Mouse (Mus musculus) embryonic fibroblast, embryonic 13.5 days (primary cell): Measurements from ENCODE around the gene Tpm4. TPM values are rescaled to one million over a fixed set of nuclear protein-coding genes. Genes with fewer than 3 reads are reported as not detected.

Source experiments
- H3K27ac ChIP-seq: 2 replicates; pipeline ENCODE4 v1.5.1; 2012; ENCODE audit warnings: low read length, control low read depth, inconsistent platforms; ENCODE audit not compliant: insufficient read depth
- H3K4me1 ChIP-seq: 2 replicates; pipeline ENCODE4 v1.6.1; 2011; ENCODE audit warnings: low read length; ENCODE audit not compliant: control insufficient read depth, insufficient read depth
- H3K4me3 ChIP-seq: 2 replicates; pipeline ENCODE4 v1.5.1; 2011; ENCODE audit warnings: mild to moderate bottlenecking, control low read depth, low read length; ENCODE audit not compliant: insufficient read depth
- CTCF ChIP-seq: IDR thresholded peaks from 2 replicates; pipeline ENCODE4 v1.5.1; 2011; ENCODE audit warnings: mild to moderate bottlenecking, control low read depth, low read length, moderate library complexity, borderline replicate concordance; ENCODE audit not compliant: insufficient read depth
- POLR2A ChIP-seq: IDR thresholded peaks from 2 replicates; pipeline ENCODE4 v1.6.1; 2011; ENCODE audit warnings: low read depth, mild to moderate bottlenecking, control low read depth, low read length, moderate library complexity
- polyA plus RNA-seq: library from polyadenylated mRNA; stranded (reverse); fragments of >200 nt; gene quantifications from 2 replicates; pipeline ENCODE4 v1.2.4, GENCODE M21; 2011; ENCODE audit warnings: low read depth; ENCODE audit not compliant: missing spikeins, insufficient read length

Gene Tpm4
- polyA plus RNA-seq, 1 experiment = 1,203 TPM

GRCm38 (mm10) chr8:72138456-72138855, 3.7 kb downstream of the Tpm4 start:
- Histone ChIP-seq H3K4me3 (no peak overlapping the region), H3K4me1 (peaks cover 21% of the 10 kb centered on the region), H3K27ac (peak overlapping the region; percentile 98; the same call in 1 of the 2 replicates)
- TF ChIP-seq POLR2A (0 out of 2 replicates have a peak, but pooled peaks have one; percentile 5), CTCF (no peak)

DNA sequence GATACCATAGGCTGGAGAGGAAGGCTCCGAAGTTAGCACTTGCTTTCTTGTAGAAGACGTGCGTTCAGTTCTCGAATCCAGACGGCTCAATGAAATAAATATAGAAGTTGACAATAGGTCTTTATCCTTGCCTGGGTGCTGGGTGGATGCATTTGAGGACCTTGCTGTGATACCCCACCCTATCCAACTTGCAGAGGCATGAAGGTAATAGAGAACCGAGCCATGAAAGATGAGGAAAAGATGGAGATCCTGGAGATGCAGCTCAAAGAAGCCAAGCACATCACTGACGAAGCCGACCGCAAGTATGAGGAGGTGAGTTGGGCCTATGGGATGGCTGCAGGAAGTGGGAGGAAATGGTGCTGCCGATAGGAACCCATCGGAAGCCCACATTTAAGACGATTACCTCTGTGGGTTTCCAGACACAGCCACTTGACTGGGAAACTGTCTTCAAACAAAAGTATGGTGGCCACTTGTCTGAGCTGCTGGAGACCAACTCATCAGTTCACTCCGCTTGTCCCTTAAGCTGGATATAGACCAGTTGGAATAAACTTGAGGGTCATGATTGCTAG, 8.6 kb downstream of the Tpm4 start:
- Histone ChIP-seq H3K27ac (peak overlapping the region; percentile 99), H3K4me3 (no peak overlapping the region), H3K4me1 (peaks cover 45% of the 10 kb centered on the region)
- TF ChIP-seq CTCF (no peak), POLR2A (no peak)

DNA sequence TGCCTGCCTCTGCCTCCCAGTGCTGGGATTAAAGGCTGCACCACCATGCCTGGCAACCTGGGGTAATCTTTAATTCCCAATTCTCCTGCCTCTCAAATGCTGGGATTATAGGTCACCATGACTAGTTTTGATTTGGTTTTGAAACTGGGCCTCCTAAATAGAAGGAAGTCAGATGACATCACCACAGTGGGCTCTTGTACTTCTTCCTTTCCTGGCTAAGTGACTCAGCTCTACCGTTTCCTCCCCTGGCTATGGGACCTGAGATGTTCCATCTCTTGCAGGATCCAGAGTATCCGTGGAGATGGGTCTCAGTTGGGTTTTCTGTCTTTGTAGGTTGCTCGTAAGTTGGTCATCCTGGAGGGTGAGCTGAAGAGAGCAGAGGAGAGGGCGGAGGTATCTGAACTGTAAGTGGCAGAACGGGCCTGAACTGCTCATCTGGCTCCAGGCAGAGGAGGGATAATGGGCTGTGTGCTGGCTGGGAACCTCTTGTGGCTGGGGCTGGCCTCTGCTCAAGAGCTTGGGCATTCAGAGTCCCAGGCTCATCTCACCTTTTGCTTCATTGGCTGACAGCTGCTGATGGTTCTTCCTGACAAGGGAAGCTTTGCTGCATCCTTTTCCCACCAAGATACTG, 9.7 kb downstream of the Tpm4 start:
- no peak for TF ChIP-seq POLR2A
- TF ChIP-seq CTCF = no peak
- Histone ChIP-seq H3K4me3 (no peak overlapping the region), H3K4me1 (peaks cover 46% of the 10 kb centered on the region), H3K27ac (peak overlapping the region; percentile 99)

- TF ChIP-seq POLR2A (no peak), CTCF (no peak)
- Histone ChIP-seq H3K4me1 (peaks cover 47% of the 10 kb centered on the region), H3K27ac (peak overlapping the region; percentile 99), H3K4me3 (no peak overlapping the region)
Observed at GRCm38 (mm10) chr8:72145511-72145910, 10.7 kb downstream of the Tpm4 start.

- Histone ChIP-seq H3K4me3 (no peak overlapping the region), H3K27ac (peak overlapping the region; percentile 99), H3K4me1 (peaks cover 45% of the 10 kb centered on the region)
- no peak; the same call in 1 of the 2 replicates for TF ChIP-seq POLR2A
- no peak for TF ChIP-seq CTCF
Observed at GRCm38 (mm10) chr8:72146056-72146455, 11.3 kb downstream of the Tpm4 start.

- TF ChIP-seq CTCF (no peak), POLR2A (no peak)
- Histone ChIP-seq H3K4me1 (peaks cover 45% of the 10 kb centered on the region), H3K4me3 (no peak overlapping the region), H3K27ac (peak overlapping the region; percentile 99)
Observed at GRCm38 (mm10) chr8:72146556-72146955, 11.8 kb downstream of the Tpm4 start.

GRCm38 (mm10) chr8:72147266-72147665, 12.5 kb downstream of the Tpm4 start:
- Histone ChIP-seq H3K27ac (peak overlapping the region; percentile 99), H3K4me1 (peaks cover 43% of the 10 kb centered on the region), H3K4me3 (no peak overlapping the region)
- TF ChIP-seq POLR2A = no peak
- TF ChIP-seq CTCF = no peak

- TF ChIP-seq POLR2A (no peak), CTCF (no peak)
Observed at GRCm38 (mm10) chr8:72149056-72149455, 14.3 kb downstream of the Tpm4 start.

GRCm38 (mm10) chr8:72151418-72152078, 16.8 kb downstream of the Tpm4 start:
- TF ChIP-seq CTCF = no peak
- no peak for TF ChIP-seq POLR2A
- H3K4me1 ChIP-seq = peaks cover 20% of the 10 kb centered on the region
- H3K4me3 ChIP-seq = no peak overlapping the region
- H3K27ac ChIP-seq = peak overlapping the region; percentile 49; the same call in 1 of the 2 replicates

More at GRCm38 (mm10) chr8:72149056-72149455, 14.3 kb downstream of the Tpm4 start:
- Histone ChIP-seq H3K4me3 (no peak overlapping the region), H3K27ac (peak overlapping the region; percentile 30), H3K4me1 (peaks cover 36% of the 10 kb centered on the region)

DNA sequence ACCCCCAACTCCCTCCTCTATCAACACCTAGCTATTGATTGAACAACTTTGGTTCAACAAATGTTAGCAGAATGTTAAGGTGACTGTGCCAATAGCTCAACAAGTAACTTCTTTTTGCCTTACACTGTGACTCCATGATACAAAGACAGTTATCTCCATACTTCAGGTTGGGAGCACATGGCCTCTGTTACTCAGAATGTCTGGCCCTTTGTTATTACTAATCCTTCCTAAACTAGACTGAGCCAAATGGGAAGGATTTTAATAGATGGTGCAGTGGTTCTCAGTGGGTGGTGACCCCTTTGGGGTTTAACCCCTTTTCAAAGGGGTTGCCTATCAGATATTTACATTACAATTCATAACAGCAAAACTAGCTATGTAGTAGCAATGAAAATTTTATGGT, 18.6 kb downstream of the Tpm4 start:
- no peak for TF ChIP-seq CTCF
- no peak for TF ChIP-seq POLR2A
- peak overlapping the region; percentile 65 for H3K27ac ChIP-seq
- H3K4me3 ChIP-seq = no peak overlapping the region
- H3K4me1 ChIP-seq = peaks cover 14% of the 10 kb centered on the region
